Mouse (Mus musculus) liver (tissue): ENCODE measurements around the gene Zfp384.

Experiments used
- DNase-seq: peaks from one replicate; pipeline ENCODE4 v3.0.0-alpha.2; 2020; ENCODE audit warnings: mixed read lengths

Gene Zfp384

GRCm38 (mm10) chr6:125009129-125009180 is at the start of gene Zfp384:
Gene Zfp384 (plus strand): TSS chr6:125009145.
- no peak for DNase-seq

GRCm38 (mm10) chr6:124959960-124960359 is 49.0 kb upstream of the Zfp384 start:
- no peak for DNase-seq

- no peak for DNase-seq
Measured at GRCm38 (mm10) chr6:124961021-124961420, 47.9 kb upstream of the Zfp384 start.

- peak; percentile 7 for DNase-seq
Measured at GRCm38 (mm10) chr6:124964638-124965037, 44.3 kb upstream of the Zfp384 start.

- peak; percentile 94 for DNase-seq
Measured at GRCm38 (mm10) chr6:124965088-124965719, 43.7 kb upstream of the Zfp384 start, which contains the start of gene Cops7a. Gene Cops7a (minus strand): TSS chr6:124965538.

GRCm38 (mm10) chr6:124965747-124966146 is 43.2 kb upstream of the Zfp384 start:
- no peak for DNase-seq

GRCm38 (mm10) chr6:124966466-124967118 is 42.4 kb upstream of the Zfp384 start:
- no peak for DNase-seq

GRCm38 (mm10) chr6:124967766-124968165 is 41.2 kb upstream of the Zfp384 start:
- DNase-seq = peak; percentile 50

- no peak for DNase-seq
Measured at GRCm38 (mm10) chr6:124992241-124992640, 16.7 kb upstream of the Zfp384 start.

- no peak for DNase-seq
Measured at GRCm38 (mm10) chr6:124993365-124993764, 15.6 kb upstream of the Zfp384 start.

GRCm38 (mm10) chr6:124993876-124994275 is 15.1 kb upstream of the Zfp384 start:
- DNase-seq = no peak

GRCm38 (mm10) chr6:124995246-124995645 is 13.7 kb upstream of the Zfp384 start:
- no peak for DNase-seq

- no peak for DNase-seq
Measured at GRCm38 (mm10) chr6:124995831-124996403, 13.0 kb upstream of the Zfp384 start.

- DNase-seq = peak; percentile 61
Measured at GRCm38 (mm10) chr6:124996551-124997501, 12.1 kb upstream of the Zfp384 start, which contains the start of gene Pianp. Gene Pianp (plus strand): TSS chr6:124996694.

GRCm38 (mm10) chr6:124998066-124998465 is 10.9 kb upstream of the Zfp384 start:
- DNase-seq = no peak

GRCm38 (mm10) chr6:124999091-124999490 is 9.9 kb upstream of the Zfp384 start:
- DNase-seq = no peak

GRCm38 (mm10) chr6:124999546-124999945 is 9.4 kb upstream of the Zfp384 start:
- DNase-seq = no peak

GRCm38 (mm10) chr6:125003706-125004105 is 5.2 kb upstream of the Zfp384 start:
- DNase-seq = no peak

- DNase-seq = no peak
Measured at GRCm38 (mm10) chr6:125005086-125005485, 3.9 kb upstream of the Zfp384 start.

- DNase-seq = no peak
Measured at GRCm38 (mm10) chr6:125008060-125008459, 885 bp upstream of the Zfp384 start.

GRCm38 (mm10) chr6:125008586-125009128 is 288 bp upstream of the Zfp384 start:
- DNase-seq = peak; percentile 95

GRCm38 (mm10) chr6:125009181-125010073 is 482 bp downstream of the Zfp384 start:
- peak; percentile 80 for DNase-seq
